10 mouse cellular contexts compared by ENCODE assay signal in the genomic region with DNA sequence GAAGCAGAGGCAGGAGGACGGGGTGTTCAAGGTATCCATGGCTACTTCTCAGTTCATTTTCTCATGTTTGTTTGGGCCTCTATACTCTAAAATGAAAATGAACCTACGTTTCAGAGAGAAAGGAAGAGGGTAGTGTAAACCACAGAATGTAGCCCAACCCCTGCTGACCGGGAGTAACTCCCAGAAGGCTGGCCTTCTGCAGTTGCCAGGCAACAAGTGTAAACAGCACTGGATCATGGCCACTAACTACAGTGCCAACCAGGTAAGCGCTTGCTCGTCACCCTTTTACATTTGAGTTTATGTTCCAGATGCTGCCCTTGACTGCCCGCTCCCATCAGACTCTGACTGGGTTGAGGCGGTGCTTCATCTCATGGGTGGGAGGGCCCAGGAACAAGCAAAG. TPM values are rescaled to one million over a fixed set of nuclear protein-coding genes. Genes with fewer than 3 reads are reported as not detected.
DNase-seq lines count a peak whose midpoint lies in the region; ATAC-seq and TF ChIP-seq lines count a peak whose summit lies in the region.
"Had no signal": no experiment of that assay in that cellular context is flagged by ENCODE, and none has a peak within 500 bp of the region (broad histone marks: within the 10 kb centered on the region; RNA-seq: fewer than 3 reads in every experiment).

No protein-coding gene starts in this region.

- H3K9ac ChIP-seq in liver, embryonic 12.5 days = no peak overlapping the region
- H3K9ac ChIP-seq in neural tube, embryonic 14.5 days (replicated peaks; ENCODE audit: low read depth, low read length) = no peak overlapping the region

- no peak overlapping the region for H3K4me2 ChIP-seq in liver, embryonic 12.5 days
- no peak overlapping the region for H3K4me2 ChIP-seq in neural tube, embryonic 14.5 days (ENCODE audit: low read depth, low read length)

- TF ChIP-seq POLR2A in thymus, adult 2 months (IDR thresholded peaks at IDR 0.05; ENCODE audit: control insufficient read depth, extremely low read depth, insufficient read depth, low read length, poor library complexity) = no peak

- H3K4me1 ChIP-seq in liver, embryonic 12.5 days = peaks cover 48% of the 10 kb centered on the region
- H3K4me1 ChIP-seq in neural tube, embryonic 14.5 days (ENCODE audit: control insufficient read depth, insufficient read depth, low read length) = no peaks in the 10 kb centered on the region
- H3K4me1 ChIP-seq in limb, embryonic 10.5 days = peaks cover 10% of the 10 kb centered on the region
- H3K4me1 ChIP-seq in thymus, adult 2 months (replicated peaks; ENCODE audit: control insufficient read depth, insufficient read depth, low read length) = no peaks in the 10 kb centered on the region

- peak; percentile 32 for DNase-seq in liver
- peak; percentile 71 to 74 for DNase-seq in kidney, postnatal 36 days
- no peak for DNase-seq in limb, embryonic 10.5 days (ENCODE audit: low spot score)
- no peak for DNase-seq in thymus, adult 2 months
- no peak for DNase-seq in left cerebral cortex, postnatal 10 days (ENCODE audit: extremely low spot score in 1 of 2, low spot score in 2 of 2)

- H3K4me3 ChIP-seq in liver, embryonic 12.5 days = no peak overlapping the region
- no peak overlapping the region for H3K4me3 ChIP-seq in neural tube, embryonic 14.5 days (ENCODE audit: low read depth, low read length)
- H3K4me3 ChIP-seq in limb, embryonic 10.5 days = no peak overlapping the region
- H3K4me3 ChIP-seq in thymus, adult 2 months (ENCODE audit: control insufficient read depth, insufficient read depth, low read length) = no peak overlapping the region

- 40% methylated on average over 7 of the region's 7 CpGs for WGBS in liver, embryonic 12.5 days (ENCODE audit: insufficient replicate concordance)
- WGBS in neural tube, embryonic 14.5 days = 26% methylated on average over 7 of the region's 7 CpGs
- 42% methylated on average over 7 of the region's 7 CpGs for WGBS in limb, embryonic 10.5 days
- WGBS in thymus, adult 2 months = 21% methylated on average over 7 of the region's 7 CpGs

- no peak for ATAC-seq in liver, embryonic 12.5 days
- ATAC-seq in granulocyte monocyte progenitor cell, adult 5-6 weeks (replicated peaks; ENCODE audit: poor library complexity, severe bottlenecking) = peak; percentile 85
- no peak for ATAC-seq in neural tube, embryonic 14.5 days (ENCODE audit: low read depth)

- no peaks in the 10 kb centered on the region for H3K9me3 ChIP-seq in liver, embryonic 12.5 days (replicated peaks)
- H3K9me3 ChIP-seq in neural tube, embryonic 14.5 days (ENCODE audit: control insufficient read depth, low read length) = no peaks in the 10 kb centered on the region
- no peaks in the 10 kb centered on the region for H3K9me3 ChIP-seq in limb, embryonic 10.5 days (replicated peaks)

- H3K27ac ChIP-seq in liver, embryonic 12.5 days = no peak overlapping the region
- peak overlapping the region; percentile 22; the same call in 1 of the 2 replicates for H3K27ac ChIP-seq in neural tube, embryonic 14.5 days (ENCODE audit: low read depth, low read length)
- H3K27ac ChIP-seq in limb, embryonic 10.5 days = no peak overlapping the region
- H3K27ac ChIP-seq in thymus, adult 2 months (ENCODE audit: control insufficient read depth, insufficient read depth, low read length) = no peak overlapping the region

- H3K27me3 ChIP-seq in liver, embryonic 12.5 days (replicated peaks) = no peaks in the 10 kb centered on the region
- no peaks in the 10 kb centered on the region for H3K27me3 ChIP-seq in neural tube, embryonic 14.5 days (ENCODE audit: control insufficient read depth, insufficient read depth, low read length)
- H3K27me3 ChIP-seq in limb, embryonic 10.5 days (ENCODE audit: low read depth, poor library complexity, severe bottlenecking) = no peaks in the 10 kb centered on the region
- no peaks in the 10 kb centered on the region for H3K27me3 ChIP-seq in thymus, adult 2 months (ENCODE audit: control insufficient read depth, insufficient read depth, low read length)

- intact Hi-C loops in left cerebral cortex, postnatal 10 days (cut with DNase I) = no loop called here

- TF ChIP-seq CTCF in thymus, adult 2 months (IDR thresholded peaks at IDR 0.05; ENCODE audit: borderline replicate concordance, control insufficient read depth, extremely low read depth, insufficient read depth, low read length, poor library complexity) = no peak

- H3K36me3 ChIP-seq in liver, embryonic 12.5 days = peaks cover 7% of the 10 kb centered on the region; the same call in 1 of the 2 replicates
- H3K36me3 ChIP-seq in neural tube, embryonic 14.5 days (ENCODE audit: control insufficient read depth, insufficient read depth, low read length) = peaks cover 1% of the 10 kb centered on the region; the same call in 1 of the 2 replicates
- peaks cover 7% of the 10 kb centered on the region for H3K36me3 ChIP-seq in limb, embryonic 10.5 days
- no peaks in the 10 kb centered on the region for H3K36me3 ChIP-seq in thymus, adult 2 months (ENCODE audit: control insufficient read depth, insufficient read depth, low read length)

RNA-seq across cellular contexts. Expression of a gene that starts 9.2 kb away (rescaled TPM):
- 2.1 and 2.3 TPM in 2 replicates for polyA plus RNA-seq in liver, embryonic 12.5 days (2016; fragmentation: Nextera tagmentation; extraction: Ambion mirVana)
- total RNA-seq in granulocyte monocyte progenitor cell, adult 5-6 weeks (2014; fragmentation: Nextera tagmentation) = 1.7 and 3.8 TPM in 2 replicates
- 0.47 and 1.5 TPM in 2 replicates for total RNA-seq in granulocyte monocyte progenitor cell, adult 5-6 weeks (2017)
- 2.4 and 5.0 TPM in 2 replicates for polyA plus RNA-seq in neural tube, embryonic 14.5 days (2014; fragmentation: Nextera tagmentation; extraction: Ambion mirVana)
- polyA plus RNA-seq in limb, embryonic 10.5 days (2016; fragmentation: Nextera tagmentation; extraction: Ambion mirVana) = 1.0 and 1.1 TPM in 2 replicates
- polyA plus RNA-seq in thymus, adult 2 months (2012; rRNA removed) = 2.7 and 2.8 TPM in 2 replicates
- under 1 TPM; 0.34 to 0.69 TPM for total RNA-seq in left cerebral cortex, postnatal 10 days (2021)

RNA-seq across cellular contexts. Expression of a gene that starts 27.5 kb away (rescaled TPM):
- 140 and 155 TPM in 2 replicates for polyA plus RNA-seq in liver, embryonic 12.5 days (2016; fragmentation: Nextera tagmentation; extraction: Ambion mirVana)
- total RNA-seq in granulocyte monocyte progenitor cell, adult 5-6 weeks (2014; fragmentation: Nextera tagmentation) = 119 and 151 TPM in 2 replicates
- total RNA-seq in granulocyte monocyte progenitor cell, adult 5-6 weeks (2017) = 110 and 112 TPM in 2 replicates
- 297 and 334 TPM in 2 replicates for polyA plus RNA-seq in neural tube, embryonic 14.5 days (2014; fragmentation: Nextera tagmentation; extraction: Ambion mirVana)
- polyA plus RNA-seq in limb, embryonic 10.5 days (2016; fragmentation: Nextera tagmentation; extraction: Ambion mirVana) = 250 and 257 TPM in 2 replicates
- 191 and 231 TPM in 2 replicates for polyA plus RNA-seq in thymus, adult 2 months (2012; rRNA removed)
- 100 to 1,000 TPM; 200 to 210 TPM for total RNA-seq in left cerebral cortex, postnatal 10 days (2021)

RNA-seq across cellular contexts. Expression of a gene that starts 27.6 kb away (rescaled TPM):
- polyA plus RNA-seq in liver, embryonic 12.5 days (2016; fragmentation: Nextera tagmentation; extraction: Ambion mirVana) = 0.10 and 0.18 TPM in 2 replicates
- 2.0 TPM in 1 of 2 replicates, not detected in the other for total RNA-seq in granulocyte monocyte progenitor cell, adult 5-6 weeks (2014; fragmentation: Nextera tagmentation)
- not detected in 2 replicates for total RNA-seq in granulocyte monocyte progenitor cell, adult 5-6 weeks (2017)
- polyA plus RNA-seq in neural tube, embryonic 14.5 days (2014; fragmentation: Nextera tagmentation; extraction: Ambion mirVana) = 11.8 TPM in 1 of 2 replicates, not detected in the other
- polyA plus RNA-seq in limb, embryonic 10.5 days (2016; fragmentation: Nextera tagmentation; extraction: Ambion mirVana) = 0.44 TPM in 1 of 2 replicates, not detected in the other
- polyA plus RNA-seq in thymus, adult 2 months (2012; rRNA removed) = 1.1 and 7.4 TPM in 2 replicates
- total RNA-seq in left cerebral cortex, postnatal 10 days (2021) = not detected
- total RNA-seq: MEL had no signal
- polyA plus RNA-seq: heart, embryonic 14.5 days had no signal

RNA-seq across cellular contexts. Expression of a gene that starts 58.2 kb away (rescaled TPM):
- polyA plus RNA-seq in liver, embryonic 12.5 days (2016; fragmentation: Nextera tagmentation; extraction: Ambion mirVana) = 16.1 and 17.0 TPM in 2 replicates
- 274 and 310 TPM in 2 replicates for total RNA-seq in granulocyte monocyte progenitor cell, adult 5-6 weeks (2014; fragmentation: Nextera tagmentation)
- 498 and 520 TPM in 2 replicates for total RNA-seq in granulocyte monocyte progenitor cell, adult 5-6 weeks (2017)
- 5.5 and 8.8 TPM in 2 replicates for polyA plus RNA-seq in neural tube, embryonic 14.5 days (2014; fragmentation: Nextera tagmentation; extraction: Ambion mirVana)
- polyA plus RNA-seq in limb, embryonic 10.5 days (2016; fragmentation: Nextera tagmentation; extraction: Ambion mirVana) = 3.0 and 3.3 TPM in 2 replicates
- polyA plus RNA-seq in thymus, adult 2 months (2012; rRNA removed) = 16.6 and 20.7 TPM in 2 replicates
- 10 to 100 TPM; 12.5 to 14.2 TPM for total RNA-seq in left cerebral cortex, postnatal 10 days (2021)

Comparison
In these comparisons a context has a peak if more than half of its experiments do, and no peak if none do; other contexts are left out.
1. DNase-seq: peak in liver (single experiment) and kidney, postnatal 36 days (2 of 2); none in limb, embryonic 10.5 days (single experiment), thymus, adult 2 months (single experiment) and left cerebral cortex, postnatal 10 days (0 of 2).